Mouse (Mus musculus) heart, adult 2 months (tissue): ENCODE data around the gene 1110002E22Rik. TPM values are rescaled to one million over a fixed set of nuclear protein-coding genes. Genes with fewer than 3 reads are reported as not detected.
A peak's percentile ranks its signal among the peaks of the same experiment; 100 is the strongest.

Experiments used
- DNase-seq, 2 experiments: peaks; one replicate each; pipeline ENCODE4 v3.0.0; 2021
- H3K27ac ChIP-seq: fragments of 200-600 bp; 2 replicates; pipeline ENCODE4 v1.8.1; 2022
- H3K27me3 ChIP-seq: fragments of 200-500 bp; 2 replicates; pipeline ENCODE4 v1.6.1; 2012; ENCODE audit warnings: mild to moderate bottlenecking, low read length, inconsistent platforms, mixed read lengths; ENCODE audit not compliant: control insufficient read depth, insufficient read depth
- H3K36me3 ChIP-seq: fragments of 200-500 bp; 2 replicates; pipeline ENCODE4 v1.6.1; 2012; ENCODE audit warnings: low read length, inconsistent platforms; ENCODE audit not compliant: control insufficient read depth, insufficient read depth
- H3K4me1 ChIP-seq: fragments of 200-500 bp; 2 replicates; pipeline ENCODE4 v1.6.1; 2011; ENCODE audit warnings: low read length; ENCODE audit not compliant: control insufficient read depth, insufficient read depth
- H3K4me3 ChIP-seq: fragments of 200-600 bp; 2 replicates; pipeline ENCODE4 v1.8.1; 2022
- H3K79me2 ChIP-seq: fragments of 200-500 bp; replicated peaks from 2 replicates; pipeline ENCODE4 v1.6.1; 2012; ENCODE audit warnings: mild to moderate bottlenecking, inconsistent platforms, low read length, moderate library complexity, mixed read lengths; ENCODE audit not compliant: control insufficient read depth, insufficient read depth
- H3K9ac ChIP-seq: fragments of 200-500 bp; 2 replicates; pipeline ENCODE4 v1.6.1; 2012; ENCODE audit warnings: low read depth, mild to moderate bottlenecking, control low read depth, inconsistent platforms, low read length, mixed read lengths
- CTCF ChIP-seq: fragments of 200-600 bp; IDR thresholded peaks from 2 replicates; pipeline ENCODE4 v1.8.1; 2022; ENCODE audit warnings: antibody characterized with exemption, mild to moderate bottlenecking, moderate library complexity
- EP300 ChIP-seq: fragments of 200-500 bp; IDR thresholded peaks from 2 replicates; pipeline ENCODE4 v1.6.1; 2011; ENCODE audit warnings: low read depth, low read length, control low read depth; ENCODE audit not compliant: insufficient read depth
- POLR2A ChIP-seq: fragments of 200-500 bp; IDR thresholded peaks from 2 replicates; pipeline ENCODE4 v1.6.1; 2011; ENCODE audit warnings: mild to moderate bottlenecking, low read depth, low read length, control low read depth; ENCODE audit not compliant: insufficient read depth
- WGBS: fragments of 180-500 bp; shearing (Covaris S2); methylation state at CpG from one replicate; pipeline ENCODE4 v1.1.7; 2018; 5-methylcytosine and 5-hydroxymethylcytosine counted together
- intact Hi-C: fragments of 180-260 bp; cut with DNase I; formaldehyde crosslinking; loops from one replicate; pipeline ENCODE4 v1.15.1; 2025
- polyA plus RNA-seq: library from polyadenylated mRNA; depleted of rRNA; stranded (reverse); fragments of >200 nt; gene quantifications from 2 replicates; pipeline ENCODE4 v1.2.3, GENCODE M21; 2012
- total RNA-seq, 2 experiments: library from RNA; stranded (reverse); gene quantifications; 2 replicates each; pipeline ENCODE4 v1.2.3; 2021

Gene 1110002E22Rik
- total and polyA plus RNA-seq, 3 experiments, result 14.7 to 48.8 (median 48.1) TPM

DNA sequence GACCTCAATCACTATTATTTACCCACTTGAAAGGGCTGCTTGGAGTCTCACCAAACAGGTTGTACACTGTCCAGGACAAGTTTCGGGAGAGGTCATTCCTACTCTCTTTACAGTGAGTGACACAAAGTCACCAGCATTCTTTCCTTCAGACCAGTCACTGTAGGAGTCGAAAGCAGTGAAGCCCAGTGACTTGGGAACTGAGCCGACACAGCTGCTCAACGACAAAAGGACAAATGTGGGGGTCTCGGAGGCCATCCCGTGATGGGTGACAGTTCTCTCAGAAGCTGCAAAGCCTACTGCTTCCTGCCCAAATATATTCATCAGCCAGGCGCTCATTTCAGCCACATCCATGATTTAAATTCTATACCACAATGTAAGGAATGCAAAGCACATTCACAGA is 7.9 kb upstream of the 1110002E22Rik start:
- TF ChIP-seq POLR2A (no peak), CTCF (no peak), EP300 (no peak)
- H3K36me3 ChIP-seq, result no peaks in the 10 kb centered on the region
- H3K4me1 ChIP-seq, result peaks cover 2% of the 10 kb centered on the region; the same call in 1 of the 2 replicates
- no peak for DNase-seq
- no peak overlapping the region; the same call in 1 of the 2 replicates for H3K27ac ChIP-seq
- intact Hi-C loops, result no loop called here
- H3K9ac ChIP-seq, result no peak overlapping the region
- 57% methylated on average over 7 of the region's 7 CpGs for WGBS
- no peak overlapping the region for H3K4me3 ChIP-seq
- H3K27me3 ChIP-seq, result no peaks in the 10 kb centered on the region
- no peaks in the 10 kb centered on the region for H3K79me2 ChIP-seq

DNA sequence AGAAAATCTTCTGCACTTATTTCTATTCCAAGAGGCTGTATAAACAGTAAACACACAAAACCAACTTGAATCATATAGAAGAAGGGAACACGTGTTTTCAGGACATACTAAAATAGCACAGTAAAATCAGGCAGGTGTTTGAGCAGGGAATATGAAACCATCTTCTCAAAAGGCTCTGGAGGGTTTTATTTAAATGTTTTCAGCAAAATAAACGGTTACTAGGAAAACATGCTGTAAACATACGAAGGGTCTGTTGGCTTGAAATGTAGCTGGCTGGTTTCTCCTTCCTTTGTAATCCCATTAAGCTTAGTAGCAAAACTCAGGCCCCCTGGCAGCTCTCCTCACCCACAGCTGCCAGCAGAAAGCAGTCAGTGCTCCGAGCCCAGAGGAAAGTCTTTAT is 6.6 kb upstream of the 1110002E22Rik start:
- TF ChIP-seq POLR2A (no peak), EP300 (no peak), CTCF (no peak)
- DNase-seq, result no peak

DNA sequence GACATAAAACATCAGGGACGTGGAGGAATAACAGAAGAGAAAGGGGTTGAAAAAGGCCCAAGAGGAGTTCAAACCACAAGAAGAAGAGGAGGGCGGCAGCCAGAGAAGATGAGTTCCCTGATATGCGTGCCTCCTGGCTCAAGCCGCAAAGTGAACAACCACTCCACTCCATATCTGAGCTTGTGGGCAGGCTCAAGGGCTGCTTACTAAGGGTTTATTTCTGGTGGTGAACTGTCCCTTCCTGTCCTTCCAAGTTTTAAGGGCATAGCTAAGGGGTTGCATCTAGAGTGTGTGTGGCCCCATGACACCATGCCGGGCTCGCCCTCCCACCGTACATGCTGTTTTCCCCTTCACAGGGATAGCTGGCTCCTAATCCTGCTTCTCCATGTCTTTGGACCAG is 4.4 kb upstream of the 1110002E22Rik start:
- peak in 1 of 2 experiments; percentile 54 for DNase-seq
- intact Hi-C loops, result no loop called here
- TF ChIP-seq CTCF (no peak), POLR2A (0 out of 2 replicates have a peak, but pooled peaks have one; percentile 25), EP300 (0 out of 2 replicates have a peak, but pooled peaks have one; percentile 18)
- H3K27me3 ChIP-seq, result no peaks in the 10 kb centered on the region
- no peak overlapping the region for H3K9ac ChIP-seq
- peak overlapping the region; percentile 75 for H3K27ac ChIP-seq
- H3K36me3 ChIP-seq, result no peaks in the 10 kb centered on the region
- no peak overlapping the region for H3K4me3 ChIP-seq
- peaks cover 7% of the 10 kb centered on the region for H3K4me1 ChIP-seq
- no peaks in the 10 kb centered on the region for H3K79me2 ChIP-seq
- 56% methylated on average over 7 of the region's 7 CpGs for WGBS

More for the DNA sequence above, 6.6 kb upstream of the 1110002E22Rik start:
- H3K27me3 ChIP-seq, result no peaks in the 10 kb centered on the region
- H3K9ac ChIP-seq, result no peak overlapping the region
- no peak overlapping the region for H3K4me3 ChIP-seq
- H3K79me2 ChIP-seq, result no peaks in the 10 kb centered on the region
- H3K27ac ChIP-seq, result no peak overlapping the region
- peaks cover 2% of the 10 kb centered on the region; the same call in 1 of the 2 replicates for H3K4me1 ChIP-seq
- WGBS, result 44% methylated on average over 4 of the region's 4 CpGs
- intact Hi-C loops, result no loop called here
- H3K36me3 ChIP-seq, result no peaks in the 10 kb centered on the region

DNA sequence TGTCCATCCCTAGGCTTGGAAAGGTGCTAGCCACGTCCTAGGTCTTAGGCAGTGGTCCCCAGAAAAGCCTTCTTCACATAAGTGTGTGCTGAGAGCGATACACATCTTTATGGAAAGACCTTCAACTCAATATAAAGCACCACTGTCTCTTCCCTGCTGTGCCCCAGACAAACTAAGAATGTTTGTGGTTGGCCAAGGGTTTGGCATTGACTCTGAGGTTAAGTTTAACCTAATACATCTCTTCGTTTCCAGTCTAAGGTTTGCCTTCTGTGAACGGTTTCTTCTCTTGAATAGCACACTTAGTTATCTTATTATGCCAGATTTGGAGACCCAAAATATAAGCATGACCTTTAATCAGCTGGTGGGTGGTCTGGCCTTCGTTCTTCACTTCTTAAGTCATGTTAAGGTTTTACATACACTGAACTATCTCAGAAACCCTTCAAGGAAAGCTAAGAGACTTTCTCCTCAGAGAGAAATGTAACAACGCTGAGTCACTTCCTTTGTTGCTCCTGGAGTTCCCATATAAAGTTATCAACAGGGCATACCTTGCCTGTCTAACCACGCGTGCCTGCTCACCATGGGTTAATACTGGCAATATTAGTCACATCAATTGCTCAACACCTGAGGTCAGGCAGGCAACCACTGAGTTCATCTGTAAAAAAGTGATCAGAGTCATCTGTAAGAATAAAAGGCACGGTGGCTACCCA is 3.5 kb upstream of the 1110002E22Rik start:
- Histone ChIP-seq H3K4me1 (peaks cover 7% of the 10 kb centered on the region), H3K27ac (peak overlapping the region; percentile 75), H3K4me3 (no peak overlapping the region), H3K79me2 (no peaks in the 10 kb centered on the region; the same call in 1 of the 2 replicates), H3K9ac (no peak overlapping the region), H3K27me3 (no peaks in the 10 kb centered on the region), H3K36me3 (no peaks in the 10 kb centered on the region)
- DNase-seq, result no peak
- TF ChIP-seq POLR2A (no peak), CTCF (no peak), EP300 (no peak)
- 63% methylated on average over 9 of the region's 9 CpGs for WGBS
- intact Hi-C loops, result no loop called here

DNA sequence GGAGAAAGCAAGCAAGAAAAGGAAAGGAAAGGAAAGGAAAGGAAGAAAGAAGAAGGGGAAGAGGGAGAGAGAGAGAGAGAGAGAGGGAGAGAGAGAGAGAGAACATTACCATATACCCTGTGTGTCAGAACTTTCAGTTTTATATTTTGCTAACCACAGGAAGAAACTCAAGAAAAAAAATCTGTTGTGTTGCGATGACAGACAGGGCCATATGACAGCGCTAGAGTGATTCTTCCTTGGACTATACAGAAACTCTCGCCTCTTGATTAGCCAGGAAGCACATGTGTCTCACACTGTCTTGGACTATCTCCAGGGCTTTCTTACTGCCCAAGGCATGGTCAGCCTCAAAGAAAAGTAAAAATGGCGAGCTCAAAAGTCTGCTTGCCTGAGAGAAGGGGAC is 2.2 kb upstream of the 1110002E22Rik start:
- H3K4me1 ChIP-seq, result peaks cover 7% of the 10 kb centered on the region

DNA sequence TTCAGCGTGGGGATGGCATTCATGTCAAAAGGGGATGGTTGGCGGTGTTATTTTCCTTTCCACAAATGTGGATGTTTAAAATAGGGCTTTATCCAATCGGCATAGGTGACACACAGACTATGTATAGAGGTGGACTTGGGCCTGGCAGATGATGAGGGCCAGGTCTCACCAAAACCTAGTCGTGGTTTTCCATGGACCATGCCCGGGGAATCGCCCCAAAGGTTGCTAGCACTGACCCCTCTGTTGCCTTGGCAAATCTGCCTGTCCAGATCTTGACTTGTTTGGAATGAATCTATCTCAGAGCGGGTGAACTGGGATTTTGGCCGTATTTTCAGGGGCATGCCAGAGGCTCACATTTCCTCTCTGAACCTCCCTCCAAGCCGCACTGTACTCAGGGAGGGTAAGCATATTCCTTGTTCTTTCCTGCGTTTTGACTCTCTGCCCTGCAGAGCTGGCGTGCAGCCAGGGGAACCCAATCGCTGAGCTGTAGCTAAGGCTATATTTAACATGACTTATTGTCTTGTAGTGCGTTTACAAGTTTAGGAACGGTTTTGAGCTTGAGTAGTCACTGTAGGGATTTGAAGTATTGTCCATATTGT is 1.0 kb upstream of the 1110002E22Rik start:
- Histone ChIP-seq H3K27me3 (no peaks in the 10 kb centered on the region), H3K79me2 (no peaks in the 10 kb centered on the region; the same call in 1 of the 2 replicates), H3K27ac (peak overlapping the region; percentile 91), H3K36me3 (no peaks in the 10 kb centered on the region), H3K9ac (no peak overlapping the region), H3K4me3 (no peak overlapping the region), H3K4me1 (peaks cover 7% of the 10 kb centered on the region)
- 23% methylated on average over 14 of the region's 14 CpGs for WGBS
- intact Hi-C loops, result loop anchor here (2.0 kb wide), 1 partner anchor 35 kb away; no protein-coding TSS in a partner anchor
- DNase-seq, result peak; percentile 71 to 76
- no peak for TF ChIP-seq EP300
- TF ChIP-seq CTCF, result no peak
- TF ChIP-seq POLR2A, result 0 out of 2 replicates have a peak, but pooled peaks have one; percentile 19

More for the DNA sequence above, 2.2 kb upstream of the 1110002E22Rik start:
- no peak for DNase-seq
- peak overlapping the region; percentile 91 for H3K27ac ChIP-seq
- H3K36me3 ChIP-seq, result no peaks in the 10 kb centered on the region
- H3K4me3 ChIP-seq, result no peak overlapping the region
- WGBS, result 48% methylated on average over 4 of the region's 4 CpGs
- H3K9ac ChIP-seq, result no peak overlapping the region
- TF ChIP-seq CTCF (no peak), EP300 (no peak), POLR2A (no peak)
- no peaks in the 10 kb centered on the region; the same call in 1 of the 2 replicates for H3K79me2 ChIP-seq
- intact Hi-C loops, result no loop called here
- H3K27me3 ChIP-seq, result no peaks in the 10 kb centered on the region
